Mouse (Mus musculus) T-cell, adult 2 months (primary cell): ENCODE results near the gene Stil.
A peak's percentile ranks its signal among the peaks of the same experiment; 100 is the strongest.
"Not testable (repeated sequence)": the region's sequence is repeated elsewhere in the genome, so short reads cannot be mapped to it uniquely, and the experiment has no call there.

Source experiments
- DNase-seq: peaks from one replicate; pipeline ENCODE4 v3.0.0; 2022; ENCODE audit warnings: low spot score

Gene Stil

DNA sequence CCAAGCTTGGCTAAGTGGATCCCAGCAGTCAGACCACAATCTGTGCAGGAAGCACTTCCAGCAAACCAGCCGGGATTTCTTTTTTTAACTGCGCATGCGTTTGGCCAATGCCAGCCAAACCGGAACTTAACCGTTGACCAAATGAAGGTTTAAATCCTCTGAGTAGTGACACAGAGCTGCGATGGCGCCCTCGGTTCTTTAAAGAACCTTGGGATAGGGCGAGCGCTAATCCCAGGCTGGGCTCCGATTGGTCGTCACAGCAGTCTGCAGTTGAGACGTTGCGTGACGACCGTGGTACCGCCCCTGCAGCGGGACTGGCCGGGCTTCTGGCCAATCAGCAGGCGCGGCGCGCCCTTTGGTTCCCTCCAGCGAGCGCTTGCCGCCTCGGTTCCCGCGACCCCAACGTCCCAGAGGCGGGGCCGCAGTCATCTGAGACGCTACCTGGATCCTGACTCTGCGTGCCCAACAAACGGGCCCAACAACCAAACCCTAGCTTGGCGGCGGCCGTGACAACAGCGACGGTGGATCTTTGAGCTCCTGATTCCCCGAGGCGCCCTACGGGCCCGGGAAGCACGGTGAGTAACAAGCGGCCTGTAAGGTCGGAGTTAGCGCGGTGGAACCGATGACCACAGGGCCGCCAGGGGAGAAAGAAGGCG is at the start of gene Stil:
Gene Stil (plus strand): TSS at position 387 of the 656 bp plus-strand sequence.
- DNase-seq = peak; percentile 95

DNA sequence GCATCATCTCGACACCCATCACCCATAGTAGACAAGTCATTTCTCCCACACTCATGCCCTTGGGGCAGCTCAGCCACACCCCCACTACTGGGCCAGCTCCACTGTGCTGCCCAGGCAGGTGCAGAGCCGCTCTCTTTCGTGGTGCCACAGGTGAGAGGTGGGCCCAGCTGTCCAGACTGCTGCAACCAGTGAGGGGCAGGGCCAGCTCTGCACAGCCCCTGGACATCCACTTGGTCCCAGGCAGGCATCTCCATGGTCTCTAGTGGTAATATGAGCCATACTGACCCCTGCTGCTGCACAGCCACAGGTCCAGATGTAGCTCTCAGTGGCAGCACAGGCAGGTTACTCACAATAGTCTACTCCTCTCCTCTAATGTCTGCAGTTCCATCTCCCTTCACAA is 46.8 kb upstream of the Stil start:
- DNase-seq = no peak

DNA sequence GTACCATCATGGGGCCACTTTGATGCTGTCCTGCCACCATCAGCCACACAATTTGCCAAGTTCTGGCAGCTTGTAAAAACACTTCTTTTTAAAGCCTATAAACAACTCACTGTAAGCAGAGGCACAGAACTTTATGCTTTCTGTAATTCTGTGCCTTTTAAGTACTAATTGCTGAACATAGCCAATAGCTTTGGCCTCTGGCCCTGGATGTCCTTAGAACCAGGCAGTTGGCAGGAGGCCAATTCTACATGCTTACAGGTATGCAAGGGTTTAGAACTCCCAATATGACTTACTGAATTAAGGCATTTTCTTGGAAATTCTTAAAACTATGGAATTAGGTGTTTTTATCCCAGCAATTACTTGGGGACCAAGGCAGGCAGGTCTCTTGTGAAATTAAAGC is 42.6 kb upstream of the Stil start:
- no peak for DNase-seq

DNA sequence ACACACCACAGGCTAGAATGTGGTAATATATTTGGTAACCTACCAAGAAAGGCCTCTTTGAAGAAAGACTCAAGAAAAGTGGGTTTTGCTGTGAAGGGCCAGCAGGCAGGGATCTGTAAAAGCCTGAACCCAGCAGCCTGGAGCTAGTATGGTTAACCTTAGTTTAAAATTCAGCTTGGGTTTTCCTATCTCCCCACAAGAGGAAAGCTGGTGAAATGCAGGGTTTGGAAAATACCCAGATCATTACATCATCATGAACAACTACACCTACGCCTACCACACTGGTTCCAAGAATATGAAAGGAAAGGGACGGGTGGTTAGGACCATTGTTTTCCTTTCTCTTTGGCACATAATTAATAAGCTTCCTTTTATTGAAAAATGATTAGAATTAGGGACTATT is 41.7 kb upstream of the Stil start:
- DNase-seq = no peak

DNA sequence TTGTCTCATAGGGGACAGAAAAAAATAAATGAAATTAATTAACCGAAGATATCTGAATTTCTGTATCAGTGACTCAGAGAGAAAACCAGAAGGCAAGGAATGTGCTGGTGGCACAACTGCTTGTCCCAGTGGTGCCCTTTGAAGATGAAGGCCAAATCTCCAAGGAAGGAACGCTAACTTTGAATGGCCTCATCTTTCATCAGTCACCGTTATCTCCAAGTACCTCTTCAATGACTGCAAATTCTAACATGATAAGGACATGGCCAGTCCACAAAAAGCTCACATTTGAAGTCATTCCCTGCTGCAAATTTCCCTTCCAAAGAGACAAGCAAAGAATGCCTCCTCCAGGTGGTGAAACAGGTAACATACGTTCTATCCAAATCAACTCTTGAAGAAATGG is 41.2 kb upstream of the Stil start:
- DNase-seq = no peak

DNA sequence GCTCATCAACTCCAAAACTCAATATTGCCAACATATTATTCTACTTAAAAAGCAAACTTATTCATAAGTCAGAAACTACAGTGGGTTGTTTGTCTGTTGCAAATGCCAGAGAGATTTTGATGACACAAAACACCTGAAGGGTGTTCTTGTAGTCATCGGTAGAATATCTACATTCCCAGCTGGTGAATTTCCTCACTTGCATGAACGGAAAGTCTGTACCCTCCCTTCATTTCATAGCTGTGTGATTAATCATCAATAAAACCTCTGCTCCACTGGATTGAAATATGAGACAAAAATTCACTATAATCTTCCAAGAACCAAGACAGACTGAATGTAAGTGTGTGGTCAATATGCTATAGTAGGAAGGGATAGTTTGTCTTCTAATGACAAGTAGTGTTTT is 40.4 kb upstream of the Stil start:
- DNase-seq = no peak

DNA sequence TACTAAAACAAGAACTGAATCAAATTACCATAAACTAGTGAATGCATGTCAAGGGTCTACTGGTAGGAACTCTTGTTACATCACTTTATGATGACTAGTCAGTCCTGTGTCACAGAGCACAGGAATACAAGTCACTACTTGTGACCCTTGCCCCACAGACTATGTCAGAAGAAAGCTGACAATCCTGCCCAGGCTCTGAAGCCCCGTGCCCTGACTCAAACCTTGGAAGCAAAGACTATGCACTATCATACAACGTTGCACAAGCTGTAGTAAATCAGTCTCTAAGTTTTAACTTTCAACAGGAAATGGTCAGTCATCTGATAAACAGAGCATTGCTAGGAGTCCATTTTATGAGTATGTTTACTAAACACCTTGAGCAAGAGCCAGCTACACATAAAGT is 39.1 kb upstream of the Stil start:
- DNase-seq = not testable (repeated sequence)

DNA sequence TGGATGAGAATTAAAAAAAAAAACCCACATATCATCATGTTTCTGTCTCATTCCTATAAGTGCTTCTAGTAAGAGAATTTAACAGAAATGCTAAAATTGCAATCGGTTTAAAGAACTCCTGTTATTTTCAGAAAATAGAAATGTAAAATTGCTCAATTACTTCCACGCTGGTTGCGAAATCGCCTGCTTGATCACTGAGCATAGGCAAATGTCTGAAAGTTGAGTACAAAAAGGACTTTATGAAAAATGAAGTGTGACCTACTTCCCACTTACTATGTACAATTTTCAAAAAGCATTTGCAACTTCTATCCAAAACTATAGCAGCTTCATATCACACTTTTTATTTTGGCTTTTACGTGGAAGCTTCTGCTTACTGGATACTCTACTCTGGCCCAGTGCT is 29.2 kb upstream of the Stil start:
- no peak for DNase-seq

DNA sequence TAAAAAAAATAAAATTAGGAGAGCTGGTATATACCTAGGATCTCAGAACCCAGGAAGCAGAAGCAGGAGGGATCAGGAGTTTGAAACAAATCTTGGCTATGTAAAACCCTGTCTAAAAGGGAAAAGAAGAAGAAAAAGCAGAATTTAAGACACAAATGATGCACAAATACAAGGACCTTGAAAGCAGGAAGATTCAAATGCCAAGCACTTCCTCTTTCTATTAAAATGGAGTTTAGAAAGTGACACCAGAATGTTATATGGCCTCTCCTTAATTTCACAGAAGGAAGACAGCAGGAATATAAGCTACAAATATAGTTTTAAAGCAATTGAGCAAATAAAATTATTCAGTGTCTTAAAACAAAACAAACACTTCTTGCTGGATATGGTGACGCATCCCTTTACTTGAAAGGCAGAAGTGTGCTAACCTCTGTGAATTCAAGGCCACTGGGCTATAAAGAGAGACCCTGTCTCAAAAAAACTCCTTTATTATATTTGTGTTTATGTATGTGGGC is 26.7 kb upstream of the Stil start:
- DNase-seq = no peak

DNA sequence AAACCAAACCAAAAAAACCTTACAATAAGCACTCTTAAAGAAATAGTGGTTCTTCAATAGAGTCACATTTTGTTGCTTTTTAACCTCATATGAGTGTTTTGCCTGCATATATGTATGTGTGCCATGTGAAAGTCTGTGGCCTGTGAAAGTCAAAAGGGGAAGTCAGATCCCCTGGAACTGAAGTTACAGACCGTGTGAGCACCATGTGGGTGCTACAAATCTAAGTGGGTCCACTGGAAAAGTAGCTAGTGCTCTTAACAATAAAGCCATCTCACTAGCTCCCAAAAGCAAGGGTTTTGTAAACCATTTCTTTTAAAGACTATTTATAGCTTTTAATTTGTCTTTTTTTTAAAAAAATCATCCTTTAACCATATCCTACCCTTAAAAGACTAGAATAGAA is 17.3 kb upstream of the Stil start:
- no peak for DNase-seq

DNA sequence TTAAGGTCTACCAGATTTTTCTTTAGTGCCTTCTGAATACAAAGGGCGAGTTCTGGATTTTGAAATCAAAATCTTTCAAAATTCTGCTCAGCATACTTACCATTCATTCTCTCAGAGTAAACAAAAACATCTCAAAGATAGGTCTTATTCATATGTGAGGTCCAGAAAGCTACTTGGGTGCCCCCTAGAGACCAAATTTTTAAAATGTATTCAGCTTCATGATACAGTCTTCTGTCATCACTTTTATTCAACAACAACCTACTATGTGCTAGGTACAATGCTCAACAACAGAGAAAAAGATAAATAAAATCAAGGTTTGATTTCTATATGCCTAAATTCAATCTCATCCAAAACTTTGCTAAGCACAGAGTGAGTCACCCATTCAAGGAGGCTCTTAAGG is 16.9 kb upstream of the Stil start:
- DNase-seq = no peak

DNA sequence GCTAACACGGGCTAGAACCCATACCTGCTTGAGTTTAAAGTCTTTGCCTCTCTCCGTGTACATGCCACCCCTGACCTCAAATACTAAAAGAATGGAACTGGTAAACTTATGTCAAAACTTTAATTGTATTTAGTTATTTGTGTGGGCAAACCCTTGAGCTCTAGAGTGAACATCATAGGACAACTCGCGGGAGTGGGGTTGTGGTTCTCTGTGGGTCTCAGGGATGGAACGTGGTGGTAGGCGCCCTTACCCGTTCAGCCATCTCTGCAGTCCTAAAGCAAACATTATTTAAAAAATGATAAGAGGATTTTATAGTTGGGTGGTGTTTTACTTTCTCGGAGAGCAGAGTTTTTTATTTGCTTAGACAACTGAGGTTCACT is 13.8 kb upstream of the Stil start:
- no peak for DNase-seq

DNA sequence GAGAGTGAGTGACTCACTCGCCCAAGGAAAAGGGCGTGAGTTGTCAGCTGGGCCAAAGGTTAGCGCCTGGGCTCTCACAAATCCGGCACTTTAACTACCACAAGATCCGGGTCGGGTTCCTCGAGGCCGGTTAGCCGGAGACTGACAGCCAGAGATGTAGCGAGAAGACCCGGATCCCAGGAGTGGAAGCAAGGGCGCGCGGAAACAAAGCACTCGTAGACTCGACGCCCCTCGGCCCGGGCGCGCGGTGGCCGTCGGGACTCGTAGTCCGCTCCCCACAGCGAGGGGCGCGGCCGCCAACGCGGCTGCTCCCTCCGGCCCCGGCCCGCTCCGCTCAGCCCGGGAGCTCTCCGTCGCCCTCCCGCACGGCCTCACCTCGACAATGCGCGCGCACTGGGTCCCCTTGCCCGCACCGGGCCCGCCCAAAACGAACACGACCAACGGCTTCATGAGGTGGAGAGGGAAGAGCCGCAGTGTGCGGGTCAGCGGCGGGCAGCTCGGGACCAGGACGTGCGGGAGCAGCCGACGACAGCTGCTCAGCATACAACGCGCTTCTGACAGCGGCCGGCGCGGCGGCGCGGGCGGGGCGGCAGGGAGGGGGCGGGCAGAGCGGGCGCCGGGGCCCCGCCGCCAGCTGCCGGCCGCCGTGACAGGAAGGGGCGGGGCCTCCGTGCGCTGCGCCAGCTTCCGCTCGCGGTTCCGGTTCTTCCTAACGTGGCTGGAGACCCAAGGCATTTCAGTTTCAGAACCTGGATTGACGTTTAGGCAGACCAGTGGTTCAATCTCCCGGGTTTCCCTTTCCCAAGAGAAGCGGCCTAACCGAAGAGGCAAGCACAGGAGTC is 13.1 kb upstream of the Stil start, which contains the start of gene Cmpk1:
Gene Cmpk1 (minus strand): TSS at position 651 of the 842 bp plus-strand sequence.
- peak; percentile 80 for DNase-seq

DNA sequence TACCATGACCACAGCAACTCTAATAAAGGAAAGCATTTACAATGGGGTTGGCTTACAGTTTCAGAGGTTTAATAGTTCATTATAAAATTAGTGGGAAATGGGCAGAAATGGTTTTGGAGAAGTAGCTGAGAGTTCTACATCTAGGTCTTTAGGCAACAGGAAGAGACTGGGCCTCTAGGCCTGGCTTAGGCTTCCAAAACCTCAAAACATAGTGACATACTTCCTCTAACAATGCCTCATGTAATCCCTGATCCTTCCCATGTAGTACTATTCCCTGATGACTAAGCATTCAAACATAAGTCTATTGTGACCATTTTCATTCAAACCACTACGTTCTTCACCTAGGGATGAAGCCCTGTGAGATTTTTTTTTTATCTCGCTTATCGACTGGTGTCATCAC is 5.7 kb upstream of the Stil start:
- DNase-seq = no peak

DNA sequence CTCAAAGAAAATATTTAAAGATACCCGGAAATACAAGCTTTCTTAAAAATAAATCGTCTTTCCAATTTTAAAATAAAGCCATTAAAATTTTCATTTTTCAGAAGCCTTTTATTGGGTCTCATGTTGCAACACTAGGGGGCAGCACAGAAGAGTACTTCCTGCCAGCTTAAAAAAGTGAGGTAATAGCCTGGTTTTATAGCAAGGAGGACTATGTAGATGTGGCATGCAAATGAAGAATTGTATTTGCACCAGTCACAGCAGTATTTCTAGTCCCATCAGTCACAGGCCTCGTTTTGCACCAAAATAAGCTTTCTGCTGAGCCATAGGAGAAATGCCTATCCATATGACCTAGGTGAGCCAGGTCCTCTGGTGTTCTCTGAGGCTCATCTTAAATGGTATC is 2.9 kb upstream of the Stil start:
- peak; percentile 62 for DNase-seq

DNA sequence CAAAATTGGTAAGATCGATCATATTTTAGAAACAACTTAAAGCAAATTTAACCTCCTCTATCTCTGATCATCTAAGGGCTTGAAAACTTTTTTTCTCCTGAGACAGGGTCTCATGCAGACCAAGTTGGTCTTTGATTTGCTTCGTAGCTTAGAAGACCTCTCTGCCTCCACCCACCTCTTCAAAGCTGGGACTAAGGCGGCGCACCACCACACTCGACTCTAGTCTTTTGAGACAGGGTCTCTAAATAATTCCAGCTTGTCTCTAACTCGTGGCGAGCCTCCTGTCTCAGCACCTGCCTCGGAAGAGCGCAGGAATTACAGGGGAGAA is 550 bp upstream of the Stil start:
- DNase-seq = no peak

DNA sequence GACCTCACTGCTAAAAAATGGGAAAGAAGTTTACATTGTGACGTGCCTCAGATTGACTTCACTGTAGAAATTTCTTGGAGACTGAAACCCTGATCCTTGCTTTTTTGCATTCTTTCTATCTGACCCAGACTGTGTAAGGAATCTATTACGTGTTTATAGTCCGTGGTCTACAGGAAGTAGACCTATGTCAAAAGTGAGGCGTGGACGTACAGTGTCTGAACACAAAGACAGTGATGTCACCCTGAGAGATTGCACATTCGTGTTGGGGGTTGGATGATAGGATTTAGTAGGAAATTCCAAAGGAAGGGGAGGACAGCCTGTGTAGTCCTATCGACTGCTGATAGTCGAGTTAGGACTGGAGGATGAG is 453 bp downstream of the Stil start:
- no peak for DNase-seq

DNA sequence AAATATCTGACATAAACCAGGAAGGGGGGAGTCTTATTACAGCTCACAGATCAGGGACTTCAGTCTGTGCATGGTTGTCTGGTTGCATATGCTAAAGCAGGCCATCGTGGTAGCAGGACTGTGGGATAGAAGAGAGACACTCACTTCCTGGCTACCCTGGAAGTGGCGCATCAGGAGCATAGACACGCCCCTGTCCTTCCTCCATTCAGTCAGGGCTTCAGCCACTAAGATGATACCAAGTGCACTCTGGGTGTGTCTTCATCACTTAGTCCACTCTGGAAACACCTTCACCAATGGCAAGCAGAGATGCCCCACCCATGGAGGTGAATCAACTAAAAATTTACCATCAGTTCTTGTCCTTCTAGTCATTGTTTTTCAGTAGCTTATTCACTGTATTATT is 14.3 kb downstream of the Stil start:
- no peak for DNase-seq

DNA sequence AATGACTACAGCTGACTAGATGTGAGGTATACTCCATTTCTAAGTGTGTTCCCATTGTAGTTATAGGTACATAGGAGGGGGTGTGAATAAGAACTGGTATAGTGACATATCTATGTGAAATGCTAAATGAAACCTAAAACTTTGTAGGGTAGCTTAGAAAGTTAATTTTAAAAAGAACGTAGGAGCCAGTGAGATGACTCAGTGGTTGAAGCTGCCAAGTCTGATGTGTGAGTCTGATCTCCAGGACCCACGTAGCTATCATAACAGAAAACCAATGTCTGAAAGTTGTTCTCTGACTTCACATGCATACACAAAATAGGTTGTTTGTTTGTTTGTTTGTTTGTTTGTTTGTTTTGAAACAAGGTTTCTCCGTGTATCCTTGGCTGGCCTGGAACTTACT is 20.0 kb downstream of the Stil start:
- DNase-seq = no peak

DNA sequence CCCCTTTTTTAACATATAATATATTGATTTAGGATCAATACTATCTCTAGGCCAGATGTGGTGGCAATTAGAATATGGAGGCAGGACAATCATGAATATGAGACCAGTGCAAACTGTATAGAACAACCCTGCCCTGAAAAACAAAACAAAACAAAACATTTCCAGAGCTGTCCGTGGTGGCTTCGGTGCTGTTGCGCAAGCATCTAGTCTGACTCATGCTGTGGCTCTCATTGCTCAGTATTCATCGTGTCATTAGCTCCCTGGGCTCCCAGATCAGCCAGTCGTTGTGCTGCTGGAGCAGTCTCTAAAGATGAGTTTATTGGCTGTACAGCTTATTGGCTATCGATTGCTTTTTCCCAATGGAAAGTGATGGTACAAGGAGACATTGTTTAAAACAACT is 35.1 kb downstream of the Stil start:
- DNase-seq = no peak

DNA sequence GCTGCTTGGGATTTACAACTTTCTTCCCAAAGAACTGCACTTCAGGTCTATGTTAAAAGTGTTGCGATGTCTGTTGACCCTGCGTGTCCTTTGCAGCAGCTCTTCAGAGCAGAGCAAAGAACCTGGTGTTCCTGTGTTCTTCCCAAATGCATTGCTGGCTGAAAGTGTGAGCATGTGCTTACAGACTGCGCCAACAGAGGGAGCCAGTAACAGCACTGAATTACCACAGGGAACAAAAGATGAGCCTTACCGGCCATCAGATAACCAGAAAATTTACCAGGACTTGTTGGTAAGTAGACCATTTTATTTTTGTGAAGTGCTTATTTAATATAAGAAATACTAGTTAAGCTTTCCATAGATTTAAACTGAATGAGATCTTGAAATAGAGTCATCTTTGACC is 38.3 kb downstream of the Stil start:
- peak; percentile 24 for DNase-seq

DNA sequence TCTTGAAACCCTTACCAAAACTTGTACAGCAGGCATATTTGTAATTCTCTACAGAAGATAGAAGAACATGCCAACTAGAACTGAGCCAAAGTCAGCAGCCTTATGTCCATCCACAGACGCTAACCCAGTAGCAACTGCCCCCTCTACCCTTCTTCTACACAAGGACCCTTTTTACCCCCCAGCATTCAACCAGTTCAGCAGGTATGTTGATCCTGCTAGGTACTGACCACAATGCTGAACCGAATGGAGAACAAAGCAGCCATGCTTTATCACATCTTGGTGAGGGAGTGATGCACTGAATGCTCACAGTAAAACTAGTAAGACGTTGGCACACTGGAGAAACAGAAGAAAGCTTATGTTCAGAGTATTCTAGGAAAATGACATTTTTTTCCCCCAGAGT is 45.7 kb downstream of the Stil start:
- no peak for DNase-seq

DNA sequence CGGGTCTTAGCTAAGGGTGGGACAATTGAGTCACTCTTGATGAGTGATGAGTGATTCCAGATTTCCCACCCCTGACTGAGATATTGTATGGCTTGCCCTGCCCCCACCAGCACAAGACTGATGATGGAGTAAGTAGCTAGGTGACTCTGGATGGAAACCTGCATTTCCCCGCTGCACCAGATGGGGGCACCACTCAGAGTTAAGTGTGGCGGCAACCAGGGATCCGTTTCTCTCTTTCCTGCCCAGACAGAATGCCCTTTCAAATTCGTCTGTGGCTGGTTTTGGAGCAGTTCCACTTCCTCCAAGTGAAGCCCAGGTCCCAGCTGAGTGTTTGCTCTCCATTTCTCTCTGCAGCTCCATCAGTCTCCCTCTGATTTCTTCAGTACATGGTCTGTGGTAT is 47.8 kb downstream of the Stil start:
- peak; percentile 65 for DNase-seq

DNA sequence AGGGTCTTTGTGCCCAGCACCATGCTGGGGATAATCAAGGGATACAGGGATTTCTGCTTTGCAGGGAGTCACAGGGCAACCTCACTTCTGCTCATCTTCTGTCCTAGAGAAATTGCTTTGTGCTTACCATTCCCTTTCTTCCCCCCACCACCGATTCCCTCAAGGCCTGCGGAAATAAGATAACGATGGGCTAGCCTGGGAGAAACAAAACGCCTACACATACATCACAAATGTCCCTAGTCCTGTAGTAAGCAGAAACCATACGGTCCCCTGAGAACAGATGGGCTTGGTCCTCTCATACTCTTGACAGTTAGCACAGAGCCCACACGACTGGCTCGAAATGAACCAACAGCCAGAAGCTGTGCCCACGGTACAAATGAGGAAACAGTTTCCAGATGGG is 48.2 kb downstream of the Stil start:
- DNase-seq = no peak
